Mouse (Mus musculus) v-Abl transformed pro-B cells (cell line): ENCODE results near the gene Srpr.

Experiments used
- in situ Hi-C, 2 experiments: fragments of 400-800 bp; cut with MboI; formaldehyde crosslinking; loops; one replicate each; pipeline ENCODE4 v1.15.1; 2025; ENCODE audit not compliant: unreplicated experiment in 2 of 2

The Srpr gene

GRCm38 (mm10) chr9:35290417-35290816, 90.4 kb downstream of the Srpr start:
- in situ Hi-C loops = loop anchor here (25.0 kb wide), 1 partner anchor 1422 kb away; no protein-coding TSS in a partner anchor

DNA sequence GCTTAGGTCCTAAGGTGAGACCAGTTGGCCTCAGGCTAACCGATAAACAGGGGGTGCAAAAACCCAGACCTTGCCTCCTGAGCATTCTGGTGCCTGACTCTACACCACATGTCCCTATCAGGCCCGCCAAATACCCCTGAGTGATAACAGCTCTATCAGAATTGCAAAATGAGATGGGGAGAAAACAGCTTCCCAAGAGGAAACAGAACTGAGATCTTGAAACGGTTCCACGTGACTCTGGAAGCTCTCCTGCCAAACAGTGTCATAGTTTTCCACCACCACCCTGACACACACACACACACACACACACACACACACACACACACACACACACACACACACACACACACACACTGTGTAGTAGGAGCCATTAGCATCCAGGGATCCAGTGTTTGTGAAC, 90.9 kb downstream of the Srpr start:
- in situ Hi-C loops = loop anchor here (25.0 kb wide), 1 partner anchor 1421 kb away; no protein-coding TSS in a partner anchor

DNA sequence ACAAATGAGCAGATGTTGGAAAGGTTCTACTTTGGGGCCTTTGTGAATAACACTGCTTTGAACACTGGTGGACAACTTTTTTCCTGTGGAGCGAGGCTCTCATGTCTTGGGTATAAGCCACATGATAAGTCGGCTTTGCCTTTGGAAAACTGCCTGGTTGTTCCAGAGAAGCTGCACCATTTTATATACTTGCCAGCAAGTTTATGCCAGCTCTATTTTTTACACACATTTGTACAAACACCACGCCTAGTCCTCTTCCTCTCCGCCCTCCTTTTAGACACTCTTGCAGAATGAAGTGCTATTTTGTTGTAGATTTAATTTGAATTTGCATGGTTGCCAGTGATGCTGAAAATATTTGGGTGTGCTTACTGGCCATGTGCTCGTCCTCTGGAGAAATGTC, 93.5 kb downstream of the Srpr start:
- in situ Hi-C loops = loop anchor here (25.0 kb wide), 1 partner anchor 1419 kb away; no protein-coding TSS in a partner anchor
